Mouse (Mus musculus) lung, postnatal 36 days (tissue): Measurements from ENCODE around the gene Cyp2a22.
"Not testable (repeated sequence)": the region's sequence is repeated elsewhere in the genome, so short reads cannot be mapped to it uniquely, and the experiment has no call there.

ENCODE experiments used
- DNase-seq: peaks from one replicate; pipeline ENCODE4 v3.0.0; 2022; ENCODE audit warnings: mixed read lengths

Cyp2a22 gene

GRCm38 (mm10) chr7:26939262-26939661 is at the start of gene Cyp2a22:
Gene Cyp2a22, minus strand, starts transcription at chr7:26939384.
- no peak for DNase-seq

- not testable (repeated sequence) for DNase-seq
Observed at GRCm38 (mm10) chr7:26983151-26983550, 44.0 kb upstream of the Cyp2a22 start.

GRCm38 (mm10) chr7:26982551-26982950 is 43.4 kb upstream of the Cyp2a22 start:
- no peak for DNase-seq

- not testable (repeated sequence) for DNase-seq
Observed at GRCm38 (mm10) chr7:26981937-26982336, 42.8 kb upstream of the Cyp2a22 start.

- not testable (repeated sequence) for DNase-seq
Observed at GRCm38 (mm10) chr7:26981464-26981863, 42.3 kb upstream of the Cyp2a22 start.

- DNase-seq = peak; percentile 39
Observed at GRCm38 (mm10) chr7:26962371-26962770, 23.2 kb upstream of the Cyp2a22 start.

GRCm38 (mm10) chr7:26953306-26953705 is 14.1 kb upstream of the Cyp2a22 start:
- not testable (repeated sequence) for DNase-seq

GRCm38 (mm10) chr7:26952671-26953070 is 13.5 kb upstream of the Cyp2a22 start:
- DNase-seq = not testable (repeated sequence)

DNA sequence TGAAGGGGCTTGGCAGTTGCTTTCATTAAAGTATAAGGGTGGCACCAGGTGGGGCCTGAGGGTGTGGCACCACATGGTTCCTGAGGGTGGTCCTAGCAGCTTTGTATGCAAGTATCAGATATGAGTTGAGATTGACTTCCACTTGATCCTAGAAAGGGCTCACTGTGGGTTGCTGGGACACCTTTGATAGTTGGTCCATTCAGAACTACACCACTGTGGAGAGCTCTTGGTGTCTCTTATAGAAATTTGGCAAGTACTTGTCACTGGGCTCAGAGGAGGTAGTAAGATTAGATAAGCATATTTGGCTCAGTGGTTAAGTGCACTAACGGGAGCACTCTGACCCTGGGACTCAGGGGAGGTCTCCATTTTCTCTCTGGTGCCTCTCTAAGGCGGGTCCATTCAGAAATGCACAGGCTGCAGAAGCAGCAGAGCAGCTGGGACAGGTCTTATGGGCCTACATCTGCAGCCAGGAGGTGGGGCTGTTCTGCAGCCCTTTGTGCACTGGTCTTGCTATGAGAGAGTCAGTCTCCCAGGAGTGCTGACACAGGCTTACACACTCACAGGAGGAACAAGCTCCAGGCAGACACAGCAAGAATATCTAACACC is 2.2 kb upstream of the Cyp2a22 start:
- peak; percentile 66 for DNase-seq

DNA sequence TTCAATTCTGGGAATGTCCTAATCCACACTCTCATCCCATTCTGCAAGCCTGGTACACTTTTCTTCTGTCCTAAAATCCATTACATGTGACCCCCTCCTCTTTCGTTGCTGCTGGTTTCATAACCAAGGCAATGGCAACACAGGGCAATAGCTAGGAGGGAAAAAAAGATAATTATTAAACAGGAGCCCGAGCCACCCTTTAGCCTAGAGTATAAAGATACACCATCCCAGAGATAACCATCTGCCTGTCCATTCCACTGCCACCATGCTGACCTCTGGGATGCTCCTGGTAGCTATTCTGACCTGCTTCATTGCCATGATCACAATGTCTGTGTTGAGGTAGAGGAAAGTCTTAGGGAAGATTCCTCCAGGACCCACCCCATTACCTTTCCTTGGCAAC is 22.1 kb downstream of the Cyp2a22 start:
- DNase-seq = not testable (repeated sequence)
